Mouse (Mus musculus) ES-E14 (cell line): ENCODE measurements around the gene Def8. TPM values are rescaled to one million over a fixed set of nuclear protein-coding genes. Genes with fewer than 3 reads are reported as not detected.

Experiments used
- DNase-seq: peaks from one replicate; pipeline ENCODE4 v3.0.0-alpha.2; 2013; ENCODE audit warnings: low read depth, low spot score
- H3K27ac ChIP-seq: 2 replicates; pipeline ENCODE4 v1.5.1; 2012; ENCODE audit warnings: low read depth, mild to moderate bottlenecking, low read length, moderate library complexity, mixed read lengths; ENCODE audit not compliant: poor library complexity, insufficient read depth, severe bottlenecking
- H3K36me3 ChIP-seq: 2 replicates; pipeline ENCODE4 v1.6.1; 2012; ENCODE audit warnings: mild to moderate bottlenecking, low read length, moderate library complexity, mixed read lengths; ENCODE audit not compliant: control insufficient read depth, poor library complexity, insufficient read depth, severe bottlenecking
- H3K4me1 ChIP-seq, 2 experiments: fragments of 150-350 bp in 1 of 2; sonication (generic) in 1 of 2; 2 replicates each; pipeline ENCODE4 v1.6.1; 2012; ENCODE audit warnings: low read length in 2 of 2, mild to moderate bottlenecking in 1 of 2, mixed read lengths in 1 of 2; ENCODE audit not compliant: control insufficient read depth in 2 of 2, insufficient read depth in 2 of 2, poor library complexity in 1 of 2
- H3K4me3 ChIP-seq, 2 experiments: fragments of 150-350 bp in 1 of 2; sonication (generic) in 1 of 2; 2 replicates each; pipeline ENCODE4 v1.5.1; 2012; ENCODE audit warnings: low read length in 2 of 2, low read depth in 1 of 2, mild to moderate bottlenecking in 1 of 2, mixed read lengths in 1 of 2; ENCODE audit not compliant: insufficient read depth in 1 of 2, poor library complexity in 1 of 2, severe bottlenecking in 1 of 2
- H3K9ac ChIP-seq: 2 replicates; pipeline ENCODE4 v1.6.1; 2012; ENCODE audit warnings: low read depth, mild to moderate bottlenecking, low read length, mixed read lengths; ENCODE audit not compliant: poor library complexity, insufficient read depth, severe bottlenecking
- H3K9me3 ChIP-seq: fragments of 150-350 bp; sonication (generic); 2 replicates; pipeline ENCODE4 v1.6.1; 2012; ENCODE audit warnings: low read depth, mild to moderate bottlenecking, low read length; ENCODE audit not compliant: control insufficient read depth, insufficient read depth
- CHD2 ChIP-seq: IDR thresholded peaks from 2 replicates; pipeline ENCODE4 v1.6.1; 2014; ENCODE audit warnings: mild to moderate bottlenecking, low read depth, low read length, inconsistent platforms
- HCFC1 ChIP-seq: IDR thresholded peaks from 2 replicates; pipeline ENCODE4 v1.6.1; 2012; ENCODE audit warnings: low read length, inconsistent platforms, borderline replicate concordance; ENCODE audit not compliant: insufficient read depth
- MAFK ChIP-seq: IDR thresholded peaks from 2 replicates; pipeline ENCODE4 v1.6.1; 2014; ENCODE audit warnings: mild to moderate bottlenecking, low read depth, low read length, inconsistent platforms; ENCODE audit not compliant: insufficient read depth
- ZC3H11A ChIP-seq: IDR thresholded peaks from 2 replicates; pipeline ENCODE4 v1.6.1; 2012; ENCODE audit warnings: low read depth, mild to moderate bottlenecking, inconsistent platforms, low read length, borderline replicate concordance
- ZNF384 ChIP-seq: IDR thresholded peaks from 2 replicates; pipeline ENCODE4 v1.6.1; 2012; ENCODE audit warnings: low read depth, low read length, inconsistent platforms
- in situ Hi-C, 2 experiments: fragments of 600-800 bp; cut with MboI; formaldehyde crosslinking; loops; one replicate each; pipeline ENCODE4 v1.15.1; 2025; ENCODE audit warnings: low sequenced_read_pairs in 2 of 2, inconsistent platforms in 1 of 2; ENCODE audit not compliant: unreplicated experiment in 2 of 2
- total RNA-seq: library from RNA; depleted of rRNA; stranded (reverse); fragments of 300-350 nt; gene quantifications from 2 replicates; pipeline ENCODE4 v1.2.3, GENCODE M21; 2012

Gene Def8
- total RNA-seq, 1 experiment, result 42.5 TPM

- Histone ChIP-seq H3K9me3 (no peaks in the 10 kb centered on the region), H3K36me3 (no peaks in the 10 kb centered on the region), H3K4me3 (no peak overlapping the region), H3K27ac (no peak overlapping the region), H3K9ac (no peak overlapping the region), H3K4me1 (peaks cover 3 to 23% of the 10 kb centered on the region in 2 experiments; a peak in 3 of 4 replicates)
- in situ Hi-C loops, result no loop called here
- TF ChIP-seq ZNF384 (no peak), CHD2 (no peak), MAFK (no peak), ZC3H11A (no peak)
- no peak for DNase-seq
Measured at GRCm38 (mm10) chr8:123442351-123442750, 19.0 kb downstream of the Def8 start.

GRCm38 (mm10) chr8:123442871-123443575 lies 19.7 kb downstream of the Def8 start:
- TF ChIP-seq HCFC1 (no peak), CHD2 (no peak)
- Histone ChIP-seq H3K9me3 (no peaks in the 10 kb centered on the region), H3K9ac (peak overlapping the region; percentile 85), H3K4me1 (peaks cover 3 to 27% of the 10 kb centered on the region in 2 experiments; a peak in 3 of 4 replicates), H3K36me3 (no peaks in the 10 kb centered on the region), H3K4me3 (peak overlapping the region; percentile 77 to 91), H3K27ac (peak overlapping the region; percentile 23)
- peak; percentile 76 for DNase-seq
- in situ Hi-C loops, result no loop called here

- no peak for DNase-seq
Measured at GRCm38 (mm10) chr8:123443576-123443921, 20.2 kb downstream of the Def8 start.

GRCm38 (mm10) chr8:123444131-123444530 lies 20.8 kb downstream of the Def8 start:
- H3K4me3 ChIP-seq, result peak overlapping the region in 1 of 2 experiments; percentile 12; a peak in 2 of 4 replicates
- no peaks in the 10 kb centered on the region for H3K9me3 ChIP-seq
- peaks cover 1% of the 10 kb centered on the region; the same call in 1 of the 2 replicates for H3K36me3 ChIP-seq
- H3K27ac ChIP-seq, result no peak overlapping the region
- no peak overlapping the region for H3K9ac ChIP-seq
- no peak for DNase-seq
- peaks cover 3 to 32% of the 10 kb centered on the region in 2 experiments; a peak in 3 of 4 replicates for H3K4me1 ChIP-seq
- in situ Hi-C loops, result no loop called here
- TF ChIP-seq CHD2, result no peak

More at GRCm38 (mm10) chr8:123443576-123443921, 20.2 kb downstream of the Def8 start:
- Histone ChIP-seq H3K9me3 (no peaks in the 10 kb centered on the region), H3K9ac (peak overlapping the region; percentile 85), H3K27ac (peak overlapping the region; percentile 17; the same call in 1 of the 2 replicates), H3K4me1 (peaks cover 3 to 31% of the 10 kb centered on the region in 2 experiments; a peak in 3 of 4 replicates), H3K4me3 (peak overlapping the region; percentile 77 to 91), H3K36me3 (no peaks in the 10 kb centered on the region)
- TF ChIP-seq CHD2, result no peak
- 0 out of 2 replicates have a peak, but pooled peaks have one; percentile 61 for TF ChIP-seq ZNF384
- in situ Hi-C loops, result no loop called here

- no peak for DNase-seq
- H3K27ac ChIP-seq, result peak overlapping the region; percentile 74
Measured at GRCm38 (mm10) chr8:123445981-123446380, 22.7 kb downstream of the Def8 start.

More at GRCm38 (mm10) chr8:123445981-123446380, 22.7 kb downstream of the Def8 start:
- H3K4me3 ChIP-seq, result peak overlapping the region in 1 of 2 experiments; percentile 25; a peak in 2 of 4 replicates
- in situ Hi-C loops, result no loop called here
- peak overlapping the region; percentile 56 for H3K9ac ChIP-seq
- peaks cover 3 to 32% of the 10 kb centered on the region in 2 experiments; a peak in 3 of 4 replicates for H3K4me1 ChIP-seq
- H3K9me3 ChIP-seq, result no peaks in the 10 kb centered on the region
- TF ChIP-seq HCFC1 (no peak), ZC3H11A (no peak), ZNF384 (no peak), MAFK (no peak), CHD2 (no peak)
- peaks cover 8% of the 10 kb centered on the region; the same call in 1 of the 2 replicates for H3K36me3 ChIP-seq
